ENCODE assay signal across 8 mouse cellular contexts in the genomic region with DNA sequence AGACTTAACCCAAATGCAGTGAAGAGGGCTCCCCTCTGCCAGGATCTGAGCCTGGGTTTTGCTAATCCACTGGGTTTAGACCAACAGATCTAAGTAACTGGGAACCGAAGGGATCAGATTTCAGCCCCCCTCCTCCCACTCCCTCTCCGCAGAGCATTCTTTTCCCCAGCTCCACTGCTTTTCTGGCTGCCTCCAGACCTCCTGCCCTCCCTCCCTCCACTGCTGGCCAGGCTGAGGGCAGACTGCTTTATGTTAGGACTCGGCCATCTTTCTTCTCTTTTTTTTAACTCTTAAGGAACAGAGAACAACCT.
DNase-seq lines count a peak whose midpoint lies in the region; ATAC-seq and TF ChIP-seq lines count a peak whose summit lies in the region.

No protein-coding gene starts in this region.

- no peaks in the 10 kb centered on the region for H3K27me3 ChIP-seq in limb, embryonic 13.5 days
- H3K27me3 ChIP-seq in stomach, embryonic 15.5 days (replicated peaks) = no peaks in the 10 kb centered on the region

- H3K4me1 ChIP-seq in brown adipose tissue, adult 24 weeks (ENCODE audit: control insufficient read depth, insufficient read depth, insufficient read length, low read length) = peaks cover 49% of the 10 kb centered on the region
- peaks cover 63% of the 10 kb centered on the region for H3K4me1 ChIP-seq in limb, embryonic 13.5 days
- peaks cover 48% of the 10 kb centered on the region for H3K4me1 ChIP-seq in stomach, embryonic 15.5 days

- DNase-seq in gastrocnemius, adult 2 months = no peak
- no peak for DNase-seq in gastrocnemius, adult 8-10 months (ENCODE audit: low spot score in 2 of 2)
- DNase-seq in heart, postnatal 10 days = peak; percentile 62 to 63
- no peak for DNase-seq in left cerebral cortex, postnatal 14 days (ENCODE audit: low spot score in 2 of 2)

- H3K4me2 ChIP-seq in limb, embryonic 13.5 days (replicated peaks) = peak overlapping the region; percentile 38
- peak overlapping the region; percentile 19; the same call in 1 of the 2 replicates for H3K4me2 ChIP-seq in stomach, embryonic 15.5 days

- H3K36me3 ChIP-seq in limb, embryonic 13.5 days = no peaks in the 10 kb centered on the region
- H3K36me3 ChIP-seq in stomach, embryonic 15.5 days = no peaks in the 10 kb centered on the region

- ATAC-seq in limb, embryonic 13.5 days (ENCODE audit: low FRiP score, low read depth) = peak; percentile 87
- peak; percentile 80 for ATAC-seq in stomach, embryonic 15.5 days (ENCODE audit: insufficient read depth, low FRiP score, low read depth)
- no peak for ATAC-seq in activated CD4-positive, CD25-positive, alpha-beta regulatory T cell, adult 4 months

- TF ChIP-seq CTCF in gastrocnemius, adult 2 months (IDR thresholded peaks at IDR 0.05) = no peak

- H3K9ac ChIP-seq in limb, embryonic 13.5 days = no peak overlapping the region
- no peak overlapping the region for H3K9ac ChIP-seq in stomach, embryonic 15.5 days

- no peaks in the 10 kb centered on the region for H3K9me3 ChIP-seq in limb, embryonic 13.5 days
- H3K9me3 ChIP-seq in stomach, embryonic 15.5 days = no peaks in the 10 kb centered on the region

- H3K27ac ChIP-seq in gastrocnemius, adult 2 months = peak overlapping the region; percentile 73
- peak overlapping the region; percentile 26 for H3K27ac ChIP-seq in brown adipose tissue, adult 24 weeks (replicated peaks; ENCODE audit: low read depth, low read length)
- peak overlapping the region; percentile 74 for H3K27ac ChIP-seq in limb, embryonic 13.5 days
- peak overlapping the region; percentile 79 for H3K27ac ChIP-seq in stomach, embryonic 15.5 days

- 2% methylated on average over 3 of the region's 3 CpGs for WGBS in limb, embryonic 13.5 days
- WGBS in stomach, embryonic 15.5 days = 8% methylated on average over 3 of the region's 3 CpGs

- H3K4me3 ChIP-seq in gastrocnemius, adult 2 months = no peak overlapping the region
- no peak overlapping the region for H3K4me3 ChIP-seq in brown adipose tissue, adult 24 weeks (ENCODE audit: insufficient read depth, low read depth, low read length)
- H3K4me3 ChIP-seq in limb, embryonic 13.5 days = 0 out of 2 replicates have a peak overlapping the region, but pooled peaks have one; percentile 7
- H3K4me3 ChIP-seq in stomach, embryonic 15.5 days (replicated peaks) = no peak overlapping the region

- intact Hi-C loops in gastrocnemius, adult 2 months (cut with DNase I) = no loop called here
- intact Hi-C loops in heart, postnatal 10 days (cut with DNase I) = no loop called here
- intact Hi-C loops in left cerebral cortex, postnatal 14 days (cut with DNase I) = no loop called here

Comparison
In these comparisons a context has a peak if more than half of its experiments do, and no peak if none do; other contexts are left out.
1. DNase-seq: peak in heart, postnatal 10 days (2 of 2); none in gastrocnemius, adult 2 months (single experiment), gastrocnemius, adult 8-10 months (0 of 2) and left cerebral cortex, postnatal 14 days (0 of 2).
2. H3K27ac ChIP-seq: peak in every context shown above with its lines; median percentile 79 in stomach, embryonic 15.5 days; 74 in limb, embryonic 13.5 days; 73 in gastrocnemius, adult 2 months; 26 in brown adipose tissue, adult 24 weeks.